Mouse (Mus musculus) embryonic facial prominence, embryonic 13.5 days (tissue): ENCODE measurements around the gene Slc27a5. TPM values are rescaled to one million over a fixed set of nuclear protein-coding genes. Genes with fewer than 3 reads are reported as not detected.

ENCODE experiments used
- ATAC-seq: fragments of 200-750 bp; cut with Nextera tagmentation; 2 replicates; pipeline ENCODE4 v1.8.0; 2017; ENCODE audit warnings: low read depth; ENCODE audit not compliant: insufficient number of reproducible peaks, insufficient read depth, low FRiP score, low TSS enrichment
- H3K27ac ChIP-seq: fragments of 300-500 bp; sonication (generic); 2 replicates; pipeline ENCODE4 v1.5.1; 2015; ENCODE audit warnings: moderate library complexity, mild to moderate bottlenecking, inconsistent platforms
- H3K27me3 ChIP-seq: fragments of 300-500 bp; sonication (generic); 2 replicates; pipeline ENCODE4 v1.6.1; 2015; ENCODE audit warnings: mild to moderate bottlenecking, inconsistent platforms
- H3K36me3 ChIP-seq: fragments of 300-500 bp; sonication (generic); 2 replicates; pipeline ENCODE4 v1.6.1; 2015; ENCODE audit warnings: mild to moderate bottlenecking, inconsistent platforms
- H3K4me1 ChIP-seq: fragments of 300-500 bp; sonication (generic); 2 replicates; pipeline ENCODE4 v1.6.1; 2015; ENCODE audit warnings: inconsistent platforms
- H3K4me2 ChIP-seq: fragments of 300-500 bp; sonication (generic); 2 replicates; pipeline ENCODE4 v1.6.1; 2015; ENCODE audit warnings: moderate library complexity, mild to moderate bottlenecking, inconsistent platforms
- H3K4me3 ChIP-seq: fragments of 300-500 bp; sonication (generic); 2 replicates; pipeline ENCODE4 v1.5.1; 2015; ENCODE audit warnings: mild to moderate bottlenecking, inconsistent platforms
- H3K9ac ChIP-seq: fragments of 300-500 bp; sonication (generic); 2 replicates; pipeline ENCODE4 v1.6.1; 2015; ENCODE audit warnings: mild to moderate bottlenecking, inconsistent platforms
- H3K9me3 ChIP-seq: fragments of 300-500 bp; sonication (generic); 2 replicates; pipeline ENCODE4 v1.6.1; 2016; ENCODE audit warnings: inconsistent platforms
- WGBS: fragments of 180-500 bp; shearing (Covaris S2); methylation state at CpG from one replicate; pipeline ENCODE4 v1.1.7; 2015; ENCODE audit warnings: mixed read lengths; 5-methylcytosine and 5-hydroxymethylcytosine counted together
- polyA plus RNA-seq: library from polyadenylated mRNA; unstranded; fragments of >200 nt; fragmentation: Nextera tagmentation; extraction: Ambion mirVana; gene quantifications from 2 replicates; pipeline ENCODE4 v1.2.1, GENCODE M21; 2015

The Slc27a5 gene
- polyA plus RNA-seq, 1 experiment from 2014 or later: 0.11 TPM

- no peaks in the 10 kb centered on the region for H3K9me3 ChIP-seq
- peaks cover 40% of the 10 kb centered on the region for H3K36me3 ChIP-seq
- H3K4me1 ChIP-seq: peaks cover 28% of the 10 kb centered on the region
- H3K27me3 ChIP-seq: no peaks in the 10 kb centered on the region
- peak overlapping the region; percentile 92 for H3K4me3 ChIP-seq
- H3K27ac ChIP-seq: peak overlapping the region; percentile 100
- under 1% methylated on average over 79 of the region's 95 CpGs for WGBS
- peak; percentile 89 for ATAC-seq
- peak overlapping the region; percentile 99 for H3K9ac ChIP-seq
- peak overlapping the region; percentile 98 for H3K4me2 ChIP-seq
Measured at GRCm38 (mm10) chr7:13023928-13024731, 26.1 kb upstream of the Slc27a5 start.

- no peaks in the 10 kb centered on the region for H3K9me3 ChIP-seq
- peak overlapping the region; percentile 99 for H3K9ac ChIP-seq
- H3K4me3 ChIP-seq: peak overlapping the region; percentile 92
- H3K36me3 ChIP-seq: peaks cover 28% of the 10 kb centered on the region
- peak; percentile 60 for ATAC-seq
- WGBS: 3% methylated on average over 31 of the region's 31 CpGs
- peak overlapping the region; percentile 98 for H3K4me2 ChIP-seq
- H3K4me1 ChIP-seq: peaks cover 28% of the 10 kb centered on the region
- peak overlapping the region; percentile 100 for H3K27ac ChIP-seq
- no peaks in the 10 kb centered on the region for H3K27me3 ChIP-seq
Measured at GRCm38 (mm10) chr7:13022773-13023535, 25.0 kb upstream of the Slc27a5 start.

- no peak overlapping the region for H3K4me2 ChIP-seq
- H3K9me3 ChIP-seq: no peaks in the 10 kb centered on the region
- no peak for ATAC-seq
- H3K9ac ChIP-seq: no peak overlapping the region
- H3K27ac ChIP-seq: no peak overlapping the region
- H3K4me1 ChIP-seq: peaks cover 6% of the 10 kb centered on the region
- no peaks in the 10 kb centered on the region for H3K27me3 ChIP-seq
- WGBS: 79% methylated on average over 1 of the region's 1 CpGs
- H3K4me3 ChIP-seq: no peak overlapping the region
- no peaks in the 10 kb centered on the region for H3K36me3 ChIP-seq
Measured at GRCm38 (mm10) chr7:13015217-13015616, 17.2 kb upstream of the Slc27a5 start.

- Histone ChIP-seq H3K4me1 (peaks cover 7% of the 10 kb centered on the region), H3K36me3 (no peaks in the 10 kb centered on the region), H3K27me3 (no peaks in the 10 kb centered on the region), H3K9ac (no peak overlapping the region), H3K4me2 (no peak overlapping the region), H3K9me3 (no peaks in the 10 kb centered on the region), H3K27ac (no peak overlapping the region), H3K4me3 (no peak overlapping the region)
- ATAC-seq: no peak
- WGBS: 32% methylated on average over 6 of the region's 6 CpGs
Measured at GRCm38 (mm10) chr7:13014275-13014839, 16.4 kb upstream of the Slc27a5 start.

GRCm38 (mm10) chr7:13013671-13014070, 15.7 kb upstream of the Slc27a5 start:
- no peak overlapping the region for H3K9ac ChIP-seq
- H3K9me3 ChIP-seq: no peaks in the 10 kb centered on the region
- peaks cover 9% of the 10 kb centered on the region for H3K4me1 ChIP-seq
- WGBS: 53% methylated on average over 4 of the region's 4 CpGs
- no peak for ATAC-seq
- H3K4me3 ChIP-seq: no peak overlapping the region
- no peak overlapping the region for H3K27ac ChIP-seq
- H3K36me3 ChIP-seq: no peaks in the 10 kb centered on the region
- no peaks in the 10 kb centered on the region for H3K27me3 ChIP-seq
- no peak overlapping the region for H3K4me2 ChIP-seq

- H3K9me3 ChIP-seq: no peaks in the 10 kb centered on the region
- H3K27me3 ChIP-seq: peaks cover 8% of the 10 kb centered on the region; the same call in 1 of the 2 replicates
- ATAC-seq: no peak
- H3K9ac ChIP-seq: peak within 1 kb of the TSS; percentile 87
- H3K4me3 ChIP-seq: peak within 1 kb of the TSS; percentile 66
- H3K4me2 ChIP-seq: peak within 1 kb of the TSS; percentile 75
- H3K4me1 ChIP-seq: peaks cover 22% of the 10 kb centered on the region
- H3K27ac ChIP-seq: peak within 1 kb of the TSS; percentile 97
- 21% methylated on average over 26 of the region's 26 CpGs for WGBS
- H3K36me3 ChIP-seq: peaks cover 28% of the 10 kb centered on the region
Measured at GRCm38 (mm10) chr7:13010005-13010908, 12.3 kb upstream of the Slc27a5 start, which contains the start of gene Zbtb45. Zbtb45 (minus strand) TSS chr7:13010034.

GRCm38 (mm10) chr7:13009143-13010004, 11.4 kb upstream of the Slc27a5 start:
- no peaks in the 10 kb centered on the region for H3K9me3 ChIP-seq
- WGBS: under 1% methylated on average over 42 of the region's 42 CpGs
- H3K27ac ChIP-seq: peak overlapping the region; percentile 97
- peak overlapping the region; percentile 75 for H3K4me2 ChIP-seq
- peaks cover 35% of the 10 kb centered on the region for H3K36me3 ChIP-seq
- ATAC-seq: peak; percentile 85
- H3K27me3 ChIP-seq: peaks cover 8% of the 10 kb centered on the region; the same call in 1 of the 2 replicates
- H3K4me3 ChIP-seq: peak overlapping the region; percentile 66
- H3K4me1 ChIP-seq: peaks cover 22% of the 10 kb centered on the region
- H3K9ac ChIP-seq: peak overlapping the region; percentile 87

GRCm38 (mm10) chr7:13007341-13008092, 9.5 kb upstream of the Slc27a5 start:
- 50% methylated on average over 57 of the region's 57 CpGs for WGBS
- Histone ChIP-seq H3K36me3 (peaks cover 46% of the 10 kb centered on the region), H3K9ac (peak overlapping the region; percentile 87), H3K4me1 (peaks cover 22% of the 10 kb centered on the region), H3K27ac (no peak overlapping the region), H3K27me3 (peaks cover 8% of the 10 kb centered on the region; the same call in 1 of the 2 replicates), H3K4me3 (no peak overlapping the region), H3K4me2 (peak overlapping the region; percentile 75), H3K9me3 (no peaks in the 10 kb centered on the region)
- no peak for ATAC-seq

- H3K9me3 ChIP-seq: no peaks in the 10 kb centered on the region
- H3K4me3 ChIP-seq: no peak overlapping the region
- H3K27ac ChIP-seq: no peak overlapping the region
- H3K27me3 ChIP-seq: peaks cover 8% of the 10 kb centered on the region; the same call in 1 of the 2 replicates
- H3K4me1 ChIP-seq: peaks cover 22% of the 10 kb centered on the region
- H3K9ac ChIP-seq: no peak overlapping the region
- 87% methylated on average over 10 of the region's 10 CpGs for WGBS
- peaks cover 46% of the 10 kb centered on the region for H3K36me3 ChIP-seq
- H3K4me2 ChIP-seq: no peak overlapping the region
- ATAC-seq: no peak
Measured at GRCm38 (mm10) chr7:13006531-13006930, 8.5 kb upstream of the Slc27a5 start.
